Comparison of ENCODE assay signal across 8 mouse cellular contexts in genomic region chr17:34309683-34310385, GRCm38 (mm10). TPM values are rescaled to one million over a fixed set of nuclear protein-coding genes. Genes with fewer than 3 reads are reported as not detected.
DNase-seq lines count a peak whose midpoint lies in the region; ATAC-seq and TF ChIP-seq lines count a peak whose summit lies in the region.

No protein-coding gene starts in this region.

- peak; percentile 53 for ATAC-seq in common myeloid progenitor, adult 5-6 weeks (replicated peaks; ENCODE audit: low read depth, poor library complexity, severe bottlenecking)
- ATAC-seq in hindbrain, postnatal 0 days = peak; percentile 76

- no peaks in the 10 kb centered on the region for H3K36me3 ChIP-seq in hindbrain, postnatal 0 days (ENCODE audit: insufficient read depth, low read length)

- peak; percentile 84 for DNase-seq in adrenal gland, adult 2 months
- DNase-seq in gastrocnemius, postnatal 10 days = peak; percentile 59
- peak; percentile 74 for DNase-seq in hindbrain, postnatal 0 days (ENCODE audit: low spot score)
- peak; percentile 40 to 62 for DNase-seq in left cerebral cortex, adult 8-10 months (ENCODE audit: low spot score in 2 of 2)
- peak; percentile 74 to 86 for DNase-seq in lung, postnatal 4 days
- peak; percentile 80 for DNase-seq in right cerebral cortex, adult 18-20 months
- peak; percentile 49 for DNase-seq in yolk sac, embryonic 10.5 days (ENCODE audit: low spot score)

- no peaks in the 10 kb centered on the region for H3K9me3 ChIP-seq in hindbrain, postnatal 0 days (ENCODE audit: low read length)

- no peak for TF ChIP-seq CTCF in hindbrain, postnatal 0 days (IDR thresholded peaks at IDR 0.05; ENCODE audit: low read depth)

- H3K27ac ChIP-seq in hindbrain, postnatal 0 days = peak overlapping the region; percentile 45; the same call in 1 of the 2 replicates

- WGBS in hindbrain, postnatal 0 days = 27% methylated on average over 38 of the region's 38 CpGs

- no peaks in the 10 kb centered on the region for H3K27me3 ChIP-seq in hindbrain, postnatal 0 days (ENCODE audit: insufficient read depth, low read length)

- H3K4me3 ChIP-seq in hindbrain, postnatal 0 days (ENCODE audit: low read length) = peak overlapping the region; percentile 52

- H3K9ac ChIP-seq in hindbrain, postnatal 0 days (replicated peaks; ENCODE audit: low read length) = peak overlapping the region; percentile 63

- H3K4me2 ChIP-seq in hindbrain, postnatal 0 days (ENCODE audit: low read depth, low read length) = peak overlapping the region; percentile 74

- peaks cover 4% of the 10 kb centered on the region; the same call in 1 of the 2 replicates for H3K4me1 ChIP-seq in hindbrain, postnatal 0 days (ENCODE audit: insufficient read depth, low read length)

RNA-seq across cellular contexts. Expression of gene H2-Eb1, which starts 4.2 kb away (rescaled TPM):
- total RNA-seq in adrenal gland, adult 2 months (2021) = 100 to 1,000 TPM in 1 of 2 experiments, 10 to 100 TPM in 1; 67.3 to 144 TPM
- polyA plus RNA-seq in adrenal gland, adult 2 months (2012; rRNA removed) = 59.2 and 66.0 TPM in 2 replicates
- 17.3 and 17.9 TPM in 2 replicates for total RNA-seq in common myeloid progenitor, adult 5-6 weeks (2017)
- 1 to 10 TPM; 2.9 to 5.0 TPM for total RNA-seq in gastrocnemius, postnatal 10 days (2021)
- total RNA-seq in hindbrain, postnatal 0 days (2014; rRNA removed) = 0.52 and 0.93 TPM in 2 replicates
- polyA plus RNA-seq in hindbrain, postnatal 0 days (2015; fragmentation: Nextera tagmentation; extraction: Ambion mirVana) = 4.1 and 5.3 TPM in 2 replicates
- 10 to 100 TPM in 2 of 4 experiments, 1 to 10 TPM in 2; 2.7 to 26.0 (median 9.3) TPM for total RNA-seq in left cerebral cortex, adult 8-10 months (2022)

RNA-seq across cellular contexts. Expression of gene H2-Eb2, which starts 15.6 kb away (rescaled TPM):
- total RNA-seq in adrenal gland, adult 2 months (2021) = not detected
- 0.03 TPM in 1 of 2 replicates, not detected in the other for polyA plus RNA-seq in adrenal gland, adult 2 months (2012; rRNA removed)
- total RNA-seq in common myeloid progenitor, adult 5-6 weeks (2017) = not detected in 2 replicates
- total RNA-seq in gastrocnemius, postnatal 10 days (2021) = not detected
- 0.05 and 0.07 TPM in 2 replicates for total RNA-seq in hindbrain, postnatal 0 days (2014; rRNA removed)
- 0.10 and 0.20 TPM in 2 replicates for polyA plus RNA-seq in hindbrain, postnatal 0 days (2015; fragmentation: Nextera tagmentation; extraction: Ambion mirVana)
- total RNA-seq in left cerebral cortex, adult 8-10 months (2022) = not detected

RNA-seq across cellular contexts. Expression of gene H2-Aa, which starts 22.2 kb away (rescaled TPM):
- 100 to 1,000 TPM in 1 of 2 experiments, 10 to 100 TPM in 1; 85.9 to 137 TPM for total RNA-seq in adrenal gland, adult 2 months (2021)
- 134 and 150 TPM in 2 replicates for polyA plus RNA-seq in adrenal gland, adult 2 months (2012; rRNA removed)
- 17.1 and 26.2 TPM in 2 replicates for total RNA-seq in common myeloid progenitor, adult 5-6 weeks (2017)
- total RNA-seq in gastrocnemius, postnatal 10 days (2021) = 1 to 10 TPM; 4.5 TPM
- total RNA-seq in hindbrain, postnatal 0 days (2014; rRNA removed) = 1.0 and 1.3 TPM in 2 replicates
- 0.95 and 1.4 TPM in 2 replicates for polyA plus RNA-seq in hindbrain, postnatal 0 days (2015; fragmentation: Nextera tagmentation; extraction: Ambion mirVana)
- 10 to 100 TPM in 2 of 4 experiments, 1 to 10 TPM in 2; 3.4 to 37.3 (median 13.3) TPM for total RNA-seq in left cerebral cortex, adult 8-10 months (2022)

RNA-seq across cellular contexts. Expression of gene Btnl2, which starts 44.8 kb away (rescaled TPM):
- under 1 TPM; 0.40 to 0.73 TPM for total RNA-seq in adrenal gland, adult 2 months (2021)
- 0.04 and 0.16 TPM in 2 replicates for polyA plus RNA-seq in adrenal gland, adult 2 months (2012; rRNA removed)
- total RNA-seq in common myeloid progenitor, adult 5-6 weeks (2017) = not detected in 2 replicates
- total RNA-seq in gastrocnemius, postnatal 10 days (2021) = under 1 TPM; 0.40 to 0.81 TPM
- total RNA-seq in hindbrain, postnatal 0 days (2014; rRNA removed) = not detected in 2 replicates
- polyA plus RNA-seq in hindbrain, postnatal 0 days (2015; fragmentation: Nextera tagmentation; extraction: Ambion mirVana) = 0.08 TPM in 1 of 2 replicates, not detected in the other
- under 1 TPM; 0.49 to 0.82 (median 0.63) TPM for total RNA-seq in left cerebral cortex, adult 8-10 months (2022)

RNA-seq across cellular contexts. Expression of gene H2-Ab1, which starts 52.3 kb away (rescaled TPM):
- total RNA-seq in adrenal gland, adult 2 months (2021) = 10 to 100 TPM; 78.4 to 97.1 TPM
- polyA plus RNA-seq in adrenal gland, adult 2 months (2012; rRNA removed) = 364 and 513 TPM in 2 replicates
- total RNA-seq in common myeloid progenitor, adult 5-6 weeks (2017) = 67.2 and 91.5 TPM in 2 replicates
- 1 to 10 TPM; 3.6 to 4.1 TPM for total RNA-seq in gastrocnemius, postnatal 10 days (2021)
- total RNA-seq in hindbrain, postnatal 0 days (2014; rRNA removed) = 1.1 and 3.5 TPM in 2 replicates
- polyA plus RNA-seq in hindbrain, postnatal 0 days (2015; fragmentation: Nextera tagmentation; extraction: Ambion mirVana) = 2.9 and 3.1 TPM in 2 replicates
- 10 to 100 TPM in 2 of 4 experiments, 1 to 10 TPM in 2; 2.4 to 30.3 (median 11.7) TPM for total RNA-seq in left cerebral cortex, adult 8-10 months (2022)

Comparison
In these comparisons a context has a peak if more than half of its experiments do, and no peak if none do; other contexts are left out.
1. Peak in every context shown above with its lines: DNase-seq, ATAC-seq, H3K4me3 ChIP-seq and H3K27ac ChIP-seq.